Mouse (Mus musculus) spleen, adult 2 months (tissue): ENCODE results near the gene Rhebl1.

Experiments used
- CTCF ChIP-seq: fragments of 200-500 bp; IDR thresholded peaks from 2 replicates; pipeline ENCODE4 v1.5.1; 2011; ENCODE audit warnings: mild to moderate bottlenecking, inconsistent platforms; ENCODE audit not compliant: insufficient read depth, insufficient read length, insufficient replicate concordance; ENCODE audit errors: extremely low read depth
- POLR2A ChIP-seq: fragments of 200-500 bp; IDR thresholded peaks from 2 replicates; pipeline ENCODE4 v1.6.1; 2011; ENCODE audit warnings: low read depth, low read length, inconsistent platforms

DNA sequence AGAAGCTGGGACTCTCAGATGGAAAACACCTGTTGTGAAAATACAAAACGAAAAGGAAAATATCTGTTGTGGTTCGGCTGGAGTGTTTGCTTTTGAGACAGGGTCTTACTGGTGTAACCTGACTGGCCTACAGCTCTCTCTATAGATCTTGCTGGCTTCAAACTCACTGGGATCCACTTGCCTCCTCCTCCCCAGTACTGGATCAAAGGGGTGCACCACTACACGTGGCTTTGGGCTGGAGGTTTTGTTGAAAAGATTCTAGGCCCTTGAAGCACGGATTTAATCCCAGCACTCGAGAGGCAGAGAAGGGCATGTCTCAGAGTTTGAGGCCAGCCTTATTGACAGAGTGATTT lies 12.7 kb downstream of the Rhebl1 start:
- TF ChIP-seq CTCF, result no peak
- TF ChIP-seq POLR2A, result no peak
